Mouse (Mus musculus) hindbrain, embryonic 16.5 days (tissue): ENCODE measurements at regions not wholly inside any gene's neighbourhood (a gene's known extent, or its start where the extent isn't known, plus 50 kb on each side); places are given as distances from the start of the nearest gene placed in this dataset.
A peak's percentile ranks its signal among the peaks of the same experiment; 100 is the strongest.

Experiments
- ATAC-seq: fragments of 200-750 bp; cut with Nextera tagmentation; 2 replicates; pipeline ENCODE4 v1.8.0; 2017; ENCODE audit warnings: moderate TSS enrichment, moderate library complexity
- H3K27ac ChIP-seq: fragments of 300-500 bp; sonication (generic); 2 replicates; pipeline ENCODE4 v1.5.1; 2014; ENCODE audit warnings: low read depth, mild to moderate bottlenecking, control low read depth, low read length, moderate library complexity
- H3K27me3 ChIP-seq: fragments of 300-500 bp; sonication (generic); replicated peaks from 2 replicates; pipeline ENCODE4 v1.6.1; 2014; ENCODE audit warnings: low read length; ENCODE audit not compliant: control insufficient read depth, insufficient read depth
- H3K36me3 ChIP-seq: fragments of 300-500 bp; sonication (generic); 2 replicates; pipeline ENCODE4 v1.6.1; 2014; ENCODE audit warnings: mild to moderate bottlenecking, low read length, moderate library complexity, mixed read lengths; ENCODE audit not compliant: control insufficient read depth, insufficient read depth
- H3K4me1 ChIP-seq: fragments of 300-500 bp; sonication (generic); 2 replicates; pipeline ENCODE4 v1.6.1; 2014; ENCODE audit warnings: low read depth, low read length; ENCODE audit not compliant: control insufficient read depth, insufficient read depth
- H3K4me2 ChIP-seq: fragments of 300-500 bp; sonication (generic); 2 replicates; pipeline ENCODE4 v1.6.1; 2014; ENCODE audit warnings: mild to moderate bottlenecking, low read length, control low read depth, moderate library complexity
- H3K4me3 ChIP-seq: fragments of 300-500 bp; sonication (generic); 2 replicates; pipeline ENCODE4 v1.5.1; 2014; ENCODE audit warnings: mild to moderate bottlenecking, low read length, control low read depth, moderate library complexity
- H3K9ac ChIP-seq: fragments of 300-500 bp; sonication (generic); 2 replicates; pipeline ENCODE4 v1.6.1; 2014; ENCODE audit warnings: low read depth, mild to moderate bottlenecking, control low read depth, low read length, moderate library complexity
- H3K9me3 ChIP-seq: fragments of 300-500 bp; sonication (generic); 2 replicates; pipeline ENCODE4 v1.6.1; 2014; ENCODE audit warnings: mild to moderate bottlenecking, low read length, moderate library complexity; ENCODE audit not compliant: control insufficient read depth
- WGBS: fragments of 180-500 bp; shearing (Covaris S2); extraction: QIAGEN DNeasy Blood & Tissue Kit; methylation state at CpG from one replicate; pipeline ENCODE4 v1.1.7; 2014; 5-methylcytosine and 5-hydroxymethylcytosine counted together

DNA sequence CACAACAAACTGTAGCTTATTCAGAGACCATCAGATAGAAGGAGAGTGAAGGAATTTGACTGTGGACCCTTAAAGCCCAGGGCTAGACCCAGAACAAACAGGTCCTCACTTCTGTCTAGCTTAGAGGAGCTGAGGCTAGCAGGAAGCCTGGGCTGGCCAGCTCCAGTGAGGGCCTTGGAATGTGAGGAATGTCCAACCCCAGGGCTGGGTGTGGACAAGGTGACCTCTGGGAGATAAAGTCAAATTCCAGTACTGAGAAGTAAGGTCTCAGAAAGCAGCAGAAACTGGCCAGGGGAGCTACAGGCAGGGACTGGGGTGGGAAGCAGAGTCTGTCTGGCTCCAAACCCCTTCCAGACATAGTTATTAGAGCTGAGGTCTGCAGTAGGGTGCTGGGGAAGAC is 51.0 kb upstream of the Ssbp3 start:
- H3K4me1 ChIP-seq, result peaks cover 12% of the 10 kb centered on the region
- no peak for ATAC-seq
- H3K27ac ChIP-seq, result no peak overlapping the region
- H3K36me3 ChIP-seq, result no peaks in the 10 kb centered on the region
- no peaks in the 10 kb centered on the region for H3K27me3 ChIP-seq
- H3K4me2 ChIP-seq, result no peak overlapping the region
- H3K4me3 ChIP-seq, result no peak overlapping the region
- no peaks in the 10 kb centered on the region for H3K9me3 ChIP-seq
- H3K9ac ChIP-seq, result no peak overlapping the region

DNA sequence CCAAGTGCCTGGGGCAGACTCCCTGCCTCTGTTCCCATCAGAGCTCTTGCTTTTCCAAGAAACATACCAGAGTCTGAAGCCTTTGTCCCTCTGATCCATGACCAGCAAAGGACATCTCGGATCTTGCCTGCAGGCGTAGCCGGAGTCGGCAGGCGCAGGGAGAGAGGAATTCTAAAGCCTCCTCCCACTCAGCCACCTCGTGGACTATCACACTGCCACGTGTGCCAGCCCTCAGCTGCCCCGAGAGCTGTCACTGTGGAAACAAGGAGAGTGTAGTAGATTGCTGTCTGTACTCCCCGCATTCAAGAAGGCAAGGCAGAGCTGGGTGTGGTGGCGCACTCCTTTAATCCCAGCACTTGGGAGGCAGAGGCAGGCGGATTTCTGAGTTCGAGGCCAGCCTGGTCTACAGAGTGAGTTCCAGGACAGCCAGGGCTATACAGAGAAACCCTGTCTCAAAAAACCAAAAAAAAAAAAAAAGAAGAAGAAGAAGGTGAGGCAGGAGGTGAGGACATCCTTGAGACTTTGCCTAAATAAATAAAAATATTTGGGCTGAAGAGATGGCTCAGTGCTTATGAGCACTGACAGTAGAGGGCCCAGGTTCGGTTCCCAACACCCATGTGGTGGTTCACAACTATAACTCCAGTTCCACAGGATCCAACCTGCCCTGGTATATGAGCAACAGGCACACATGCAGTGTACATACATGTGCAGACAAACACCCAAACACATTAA is 52.0 kb upstream of the Ssbp3 start:
- Histone ChIP-seq H3K27me3 (no peaks in the 10 kb centered on the region), H3K36me3 (no peaks in the 10 kb centered on the region), H3K4me2 (no peak overlapping the region), H3K4me1 (peaks cover 20% of the 10 kb centered on the region), H3K9me3 (no peaks in the 10 kb centered on the region), H3K27ac (no peak overlapping the region), H3K4me3 (no peak overlapping the region), H3K9ac (no peak overlapping the region)
- no peak for ATAC-seq
- WGBS, result 57% methylated on average over 13 of the region's 13 CpGs

DNA sequence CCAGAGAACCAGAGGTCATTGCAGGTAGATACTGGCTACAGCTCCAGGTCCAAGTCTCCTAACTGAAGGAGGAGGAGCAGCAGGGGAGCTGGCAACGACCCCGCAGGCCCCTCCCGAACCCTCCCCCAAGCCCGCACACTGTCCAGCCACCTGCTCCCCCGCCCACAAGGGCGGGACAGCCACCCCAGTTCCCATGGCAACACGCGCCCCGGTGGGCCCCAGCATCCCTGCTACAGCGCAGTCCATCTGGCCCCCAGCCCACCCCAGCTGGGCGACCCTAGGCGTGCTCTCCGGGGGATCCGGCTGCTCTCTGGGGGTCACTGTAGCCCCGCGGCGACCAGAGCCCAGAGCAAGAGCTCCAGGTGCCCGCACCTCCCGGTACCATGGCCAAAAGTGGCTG is 51.0 kb upstream of the Acot11 start:
- no peak overlapping the region for H3K4me2 ChIP-seq
- no peaks in the 10 kb centered on the region for H3K9me3 ChIP-seq
- 16% methylated on average over 18 of the region's 19 CpGs for WGBS
- no peaks in the 10 kb centered on the region for H3K27me3 ChIP-seq
- no peak overlapping the region for H3K4me3 ChIP-seq
- no peak for ATAC-seq
- H3K9ac ChIP-seq, result no peak overlapping the region
- peaks cover 20% of the 10 kb centered on the region for H3K4me1 ChIP-seq
- H3K27ac ChIP-seq, result no peak overlapping the region
- H3K36me3 ChIP-seq, result no peaks in the 10 kb centered on the region

DNA sequence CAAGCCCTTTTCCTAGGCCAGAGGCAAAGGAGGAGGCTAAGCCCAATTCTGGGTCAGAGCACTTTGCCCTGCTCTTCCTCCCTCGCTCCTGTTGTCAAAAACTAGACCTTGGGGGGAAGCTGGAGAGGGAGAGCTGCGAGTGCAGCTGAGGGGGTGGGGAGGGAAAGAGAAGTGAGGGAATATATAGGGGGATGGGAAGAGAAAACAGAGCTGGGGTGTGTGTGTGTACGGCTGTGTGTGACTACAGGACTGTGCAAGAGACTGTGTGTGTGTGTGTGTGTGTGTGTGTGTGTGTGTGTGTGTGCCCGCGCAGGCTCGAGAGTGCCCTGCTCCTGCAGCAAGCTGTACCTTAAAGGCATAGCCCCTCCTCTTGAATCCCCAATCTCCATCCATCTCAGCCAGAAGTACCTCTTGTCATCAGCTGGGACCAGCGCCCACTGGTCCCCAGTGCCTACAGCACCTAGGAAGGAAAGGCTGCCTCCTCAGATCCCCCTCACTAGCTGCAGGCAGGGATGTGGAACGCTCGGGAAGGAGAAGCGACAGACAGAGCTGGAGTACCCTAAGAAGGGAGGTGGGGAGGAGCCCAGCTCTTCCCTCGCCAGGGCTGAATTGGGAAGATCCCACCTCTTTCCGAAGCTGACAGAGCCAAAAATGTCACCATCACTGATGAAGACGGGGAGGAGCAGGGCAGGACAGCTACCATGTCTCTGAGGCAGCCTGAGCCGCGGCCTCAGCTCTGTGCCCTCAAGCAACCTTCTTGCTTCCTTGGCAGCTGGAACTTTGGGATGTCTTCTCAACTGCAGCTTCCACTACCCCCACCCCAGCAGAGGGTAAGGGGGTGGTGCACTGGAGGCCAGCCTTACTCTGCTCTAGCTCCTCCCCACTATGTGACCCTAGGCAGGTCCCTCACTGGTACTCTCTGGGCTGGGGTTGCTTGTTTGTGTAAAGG is 49.8 kb upstream of the Acot11 start:
- peak overlapping the region; percentile 23; the same call in 1 of the 2 replicates for H3K27ac ChIP-seq
- 9% methylated on average over 14 of the region's 15 CpGs for WGBS

More for the DNA sequence above, 49.8 kb upstream of the Acot11 start:
- no peaks in the 10 kb centered on the region for H3K27me3 ChIP-seq
- peak overlapping the region; percentile 51 for H3K9ac ChIP-seq
- peak; percentile 80 for ATAC-seq
- no peaks in the 10 kb centered on the region for H3K36me3 ChIP-seq
- H3K9me3 ChIP-seq, result no peaks in the 10 kb centered on the region
- H3K4me2 ChIP-seq, result peak overlapping the region; percentile 32
- H3K4me3 ChIP-seq, result no peak overlapping the region
- H3K4me1 ChIP-seq, result peaks cover 20% of the 10 kb centered on the region
